Mouse (Mus musculus) heart, embryonic 14.5 days (tissue): ENCODE data around the gene Klhl10. TPM values are rescaled to one million over a fixed set of nuclear protein-coding genes. Genes with fewer than 3 reads are reported as not detected.
A peak's percentile ranks its signal among the peaks of the same experiment; 100 is the strongest.

Experiments used
- ATAC-seq: fragments of 200-750 bp; cut with Nextera tagmentation; 2 replicates; pipeline ENCODE4 v1.8.0; 2017; ENCODE audit warnings: low read depth, moderate TSS enrichment; ENCODE audit not compliant: insufficient number of reproducible peaks, insufficient read depth, low FRiP score
- H3K27ac ChIP-seq, 2 experiments: fragments of 200-500 bp in 1 of 2; fragments of 300-500 bp in 1 of 2; sonication (generic) in 1 of 2; replicated peaks in 1 of 2; 2 replicates each; pipeline ENCODE4 v1.5.1; 2012 to 2014; ENCODE audit warnings: low read depth in 2 of 2, low read length in 2 of 2, control low read depth in 1 of 2, mild to moderate bottlenecking in 1 of 2, mixed read lengths in 1 of 2; ENCODE audit not compliant: control insufficient read depth in 1 of 2, insufficient read depth in 1 of 2
- H3K27me3 ChIP-seq: fragments of 300-500 bp; sonication (generic); 2 replicates; pipeline ENCODE4 v1.6.1; 2014; ENCODE audit warnings: mild to moderate bottlenecking, low read length, control low read depth; ENCODE audit not compliant: control insufficient read depth, insufficient read depth
- H3K36me3 ChIP-seq: fragments of 300-500 bp; sonication (generic); 2 replicates; pipeline ENCODE4 v1.6.1; 2014; ENCODE audit warnings: mild to moderate bottlenecking, control low read depth, low read length, mixed read lengths; ENCODE audit not compliant: control insufficient read depth, insufficient read depth
- H3K4me1 ChIP-seq, 2 experiments: fragments of 200-500 bp in 1 of 2; fragments of 300-500 bp in 1 of 2; sonication (generic) in 1 of 2; 2 replicates each; pipeline ENCODE4 v1.6.1; 2012 to 2014; ENCODE audit warnings: low read length in 2 of 2, control low read depth in 1 of 2, mixed read lengths in 1 of 2; ENCODE audit not compliant: control insufficient read depth in 2 of 2, insufficient read depth in 2 of 2
- H3K4me2 ChIP-seq: fragments of 300-500 bp; sonication (generic); 2 replicates; pipeline ENCODE4 v1.6.1; 2014; ENCODE audit warnings: mild to moderate bottlenecking, low read length
- H3K4me3 ChIP-seq, 2 experiments: fragments of 200-500 bp in 1 of 2; fragments of 300-500 bp in 1 of 2; sonication (generic) in 1 of 2; 2 replicates each; pipeline ENCODE4 v1.5.1; 2012 to 2014; ENCODE audit warnings: low read length in 2 of 2, mild to moderate bottlenecking in 2 of 2, control low read depth in 1 of 2, low read depth in 1 of 2, moderate library complexity in 1 of 2; ENCODE audit not compliant: control insufficient read depth in 1 of 2, insufficient read depth in 1 of 2
- H3K9ac ChIP-seq: fragments of 300-500 bp; sonication (generic); 2 replicates; pipeline ENCODE4 v1.6.1; 2014; ENCODE audit warnings: mild to moderate bottlenecking, low read length
- H3K9me3 ChIP-seq: fragments of 300-500 bp; sonication (generic); 2 replicates; pipeline ENCODE4 v1.6.1; 2016; ENCODE audit warnings: low read length, control low read depth; ENCODE audit not compliant: control insufficient read depth
- whole genome bisulfite sequencing: fragments of 180-500 bp; shearing (Covaris S2); extraction: QIAGEN DNeasy Blood & Tissue Kit; methylation state at CpG from one replicate; pipeline ENCODE4 v1.1.7; 2014; 5-methylcytosine and 5-hydroxymethylcytosine counted together
- polyA plus RNA-seq: library from polyadenylated mRNA; unstranded; fragments of >200 nt; fragmentation: Nextera tagmentation; extraction: Ambion mirVana; gene quantifications from 2 replicates; pipeline ENCODE4 v1.2.1, GENCODE M21; 2014

The Klhl10 gene
- polyA plus RNA-seq, 1 experiment from 2014 or later, result 0.36 TPM

DNA sequence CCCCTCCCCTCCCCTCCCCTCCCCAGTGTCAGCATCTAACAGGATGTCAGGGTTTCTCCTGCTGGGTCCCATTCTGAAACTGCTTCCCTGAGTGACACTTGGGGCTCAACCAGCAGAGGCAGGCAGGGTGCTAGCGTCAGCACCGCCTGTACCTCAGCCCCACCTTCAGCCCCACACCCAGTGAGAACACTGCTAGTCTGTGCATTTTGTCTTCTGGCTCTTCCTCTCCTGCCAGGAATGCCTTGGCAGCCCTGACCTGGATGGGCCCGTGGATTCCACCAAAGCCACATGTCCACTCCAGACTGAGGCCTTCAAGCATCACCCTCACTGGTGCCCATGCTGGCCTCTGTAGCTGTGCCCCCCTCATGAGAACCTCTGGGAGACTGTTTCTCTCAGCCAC, 32.0 kb upstream of the Klhl10 start:
- H3K4me3 ChIP-seq, result no peak overlapping the region
- no peak overlapping the region for H3K9ac ChIP-seq
- H3K4me2 ChIP-seq, result no peak overlapping the region
- no peak for ATAC-seq
- H3K27me3 ChIP-seq, result no peaks in the 10 kb centered on the region
- 76% methylated on average over 3 of the region's 3 CpGs for WGBS
- no peak overlapping the region for H3K27ac ChIP-seq
- H3K4me1 ChIP-seq, result peaks cover 21 to 22% of the 10 kb centered on the region in 2 experiments
- H3K9me3 ChIP-seq, result no peaks in the 10 kb centered on the region
- H3K36me3 ChIP-seq, result peaks cover 51% of the 10 kb centered on the region

DNA sequence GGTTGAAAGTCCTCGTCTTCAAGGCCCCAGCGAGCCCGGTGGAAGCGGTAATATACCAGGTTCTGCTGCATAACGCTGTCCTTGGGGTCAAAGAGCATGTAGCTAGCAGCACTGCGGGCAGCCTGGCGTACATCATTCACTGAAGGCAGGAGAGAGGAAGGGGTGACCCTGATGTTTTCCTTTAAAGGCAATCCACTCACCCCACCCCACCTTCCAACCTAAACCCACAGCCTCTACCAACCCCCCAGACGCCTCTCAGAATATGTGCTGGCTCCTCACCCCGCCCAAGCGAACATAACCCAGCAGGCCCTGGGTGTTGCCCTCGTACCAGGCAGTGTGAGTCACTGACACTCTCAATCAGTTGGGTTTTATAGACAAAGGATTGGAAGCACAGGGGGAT, 30.0 kb upstream of the Klhl10 start:
- no peaks in the 10 kb centered on the region for H3K27me3 ChIP-seq
- H3K4me1 ChIP-seq, result peaks cover 27 to 29% of the 10 kb centered on the region in 2 experiments
- peak overlapping the region; percentile 84 for H3K4me2 ChIP-seq
- peak overlapping the region; percentile 88; the same call in 1 of the 2 replicates for H3K9ac ChIP-seq
- peak overlapping the region; percentile 14 to 31; a peak in 1 of 4 replicates for H3K27ac ChIP-seq
- H3K9me3 ChIP-seq, result no peaks in the 10 kb centered on the region
- no peak for ATAC-seq
- WGBS, result 62% methylated on average over 11 of the region's 11 CpGs
- H3K36me3 ChIP-seq, result peaks cover 51% of the 10 kb centered on the region
- no peak overlapping the region for H3K4me3 ChIP-seq

DNA sequence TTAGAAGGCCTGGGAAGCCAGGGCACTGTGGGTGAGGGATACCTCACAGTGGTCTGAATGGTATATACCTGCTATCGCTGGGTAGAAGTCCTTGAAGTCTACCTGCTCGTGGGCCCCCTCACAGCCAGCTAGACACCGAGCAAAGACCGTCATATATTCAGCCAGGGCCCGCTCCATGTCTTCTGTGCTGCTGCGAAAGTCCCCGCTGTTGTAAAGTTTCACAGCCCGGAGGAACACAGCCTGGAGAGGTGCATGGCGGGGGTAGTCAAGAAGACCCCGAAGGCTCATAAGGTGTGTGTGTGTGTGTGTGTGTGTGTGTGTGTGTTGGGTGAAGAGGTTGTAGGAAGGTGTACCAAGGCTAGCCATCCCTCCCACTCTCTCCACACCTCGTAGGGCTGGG, 28.2 kb upstream of the Klhl10 start:
- H3K9me3 ChIP-seq, result no peaks in the 10 kb centered on the region
- peak overlapping the region; percentile 55 to 78 for H3K4me3 ChIP-seq
- H3K27me3 ChIP-seq, result no peaks in the 10 kb centered on the region
- peak overlapping the region; percentile 93 to 97; a peak in 3 of 4 replicates for H3K27ac ChIP-seq
- peaks cover 42% of the 10 kb centered on the region for H3K36me3 ChIP-seq
- peak overlapping the region; percentile 84 for H3K4me2 ChIP-seq
- peaks cover 28 to 33% of the 10 kb centered on the region in 2 experiments for H3K4me1 ChIP-seq
- WGBS, result 51% methylated on average over 11 of the region's 11 CpGs
- no peak for ATAC-seq
- H3K9ac ChIP-seq, result peak overlapping the region; percentile 88

DNA sequence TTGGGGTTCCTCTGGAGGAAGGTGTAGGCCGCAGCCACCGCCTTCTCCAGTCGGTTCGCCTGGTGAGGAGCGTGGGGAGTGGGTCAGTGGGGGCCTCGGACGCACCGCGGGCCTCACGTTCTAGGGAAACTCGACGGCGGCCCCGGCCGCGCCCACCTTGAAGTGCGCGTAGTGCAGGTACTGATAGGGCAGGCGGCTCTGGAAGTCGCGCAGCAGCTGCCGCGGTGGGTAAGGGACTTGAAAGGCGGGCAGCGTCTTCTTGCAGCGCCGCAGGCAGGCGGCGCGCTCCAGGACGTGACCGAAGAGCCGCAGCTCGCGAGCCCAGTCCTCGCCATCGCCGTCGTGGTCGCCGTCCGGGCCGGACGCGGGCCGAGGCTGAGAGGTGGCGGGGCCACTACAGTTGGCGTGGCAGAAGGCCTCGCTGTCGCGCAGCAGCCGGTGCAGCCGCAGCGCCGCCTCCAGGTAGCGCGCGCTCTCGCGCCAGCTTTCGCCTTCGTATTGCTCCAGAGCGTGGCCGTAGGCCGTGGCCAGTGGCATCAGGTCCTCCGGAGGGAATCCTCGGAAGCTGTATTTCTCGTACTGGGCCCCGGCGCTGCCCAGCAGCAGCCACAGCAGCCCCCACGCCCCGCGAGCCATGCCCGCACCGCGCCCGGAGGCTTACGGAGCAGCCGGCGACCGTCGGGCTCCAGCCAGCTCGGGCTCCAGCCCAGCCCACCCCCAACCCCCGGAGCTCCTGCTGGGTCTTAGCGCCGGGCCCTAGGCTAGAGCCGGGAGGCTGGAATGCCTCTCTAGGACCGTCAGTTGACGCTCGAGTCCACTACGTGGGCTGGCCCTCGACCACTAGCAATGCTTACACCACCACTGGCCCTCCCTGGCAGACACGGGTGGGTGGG, 27.4 kb upstream of the Klhl10 start, which contains the start of gene P3h4:
Gene P3h4, minus strand, starts transcription at position 816 of the 893 bp plus-strand sequence.
- Histone ChIP-seq H3K4me1 (peaks cover 28 to 33% of the 10 kb centered on the region in 2 experiments), H3K9me3 (no peaks in the 10 kb centered on the region), H3K4me2 (peak within 1 kb of the TSS; percentile 84), H3K27me3 (no peaks in the 10 kb centered on the region), H3K4me3 (peak within 1 kb of the TSS; percentile 55 to 78), H3K36me3 (peaks cover 38% of the 10 kb centered on the region), H3K9ac (peak within 1 kb of the TSS; percentile 88), H3K27ac (peak within 1 kb of the TSS; percentile 93 to 97)
- under 1% methylated on average over 92 of the region's 93 CpGs for WGBS
- peak; percentile 93 for ATAC-seq

DNA sequence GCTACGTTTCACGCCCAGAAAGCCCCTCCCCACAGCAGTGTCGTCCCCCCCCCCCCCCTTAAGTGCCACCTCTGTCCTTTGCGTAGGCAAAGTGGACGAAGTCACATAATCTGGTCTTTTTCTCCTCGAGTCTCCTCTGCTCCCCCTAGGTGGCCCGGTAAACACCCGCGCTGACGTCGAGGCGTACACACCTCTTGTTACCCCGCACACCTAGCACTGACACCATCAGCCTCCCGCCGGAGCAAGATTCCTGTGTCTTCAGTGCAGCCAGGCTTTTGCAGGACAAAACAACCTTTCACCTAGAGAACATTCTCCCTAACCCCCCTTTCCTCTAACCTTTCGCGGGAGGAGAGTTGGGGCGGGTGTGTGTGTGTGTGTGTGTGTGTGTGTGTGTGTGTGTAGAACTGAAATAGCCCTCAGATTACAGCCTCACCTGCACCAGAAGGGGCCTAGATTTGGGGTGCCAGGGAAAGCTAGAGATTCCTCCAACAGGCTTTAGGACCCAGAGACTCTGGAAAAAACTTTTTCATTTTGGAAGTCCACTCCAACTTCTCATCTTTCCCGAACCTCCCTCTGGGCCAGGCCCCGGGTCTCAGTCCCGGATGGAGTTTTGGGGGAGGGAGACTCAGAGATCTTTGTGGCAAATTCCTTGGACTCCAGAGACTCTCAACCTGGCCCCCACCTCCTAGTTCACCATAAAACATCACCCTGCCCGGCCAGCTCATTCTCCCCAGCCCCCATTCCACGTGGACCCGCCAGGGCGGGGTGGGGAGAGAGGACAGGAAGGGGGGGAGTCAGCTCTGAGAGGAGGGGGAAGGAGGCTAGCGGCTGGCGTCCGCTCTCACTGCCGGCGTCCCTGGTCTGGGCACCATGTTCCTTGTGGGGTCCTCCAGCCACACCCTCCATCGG, 26.5 kb upstream of the Klhl10 start, which contains the start of gene Fkbp10:
Gene Fkbp10, plus strand, starts transcription at position 784 of the 909 bp plus-strand sequence.
- ATAC-seq, result peak; percentile 45
- no peaks in the 10 kb centered on the region for H3K9me3 ChIP-seq
- WGBS, result under 1% methylated on average over 30 of the region's 31 CpGs
- peak within 1 kb of the TSS; percentile 55 to 78 for H3K4me3 ChIP-seq
- peak within 1 kb of the TSS; percentile 88 for H3K9ac ChIP-seq
- H3K4me1 ChIP-seq, result peaks cover 28 to 33% of the 10 kb centered on the region in 2 experiments
- peak within 1 kb of the TSS; percentile 84 for H3K4me2 ChIP-seq
- H3K36me3 ChIP-seq, result peaks cover 33% of the 10 kb centered on the region
- no peaks in the 10 kb centered on the region for H3K27me3 ChIP-seq
- peak within 1 kb of the TSS; percentile 93 to 97 for H3K27ac ChIP-seq

DNA sequence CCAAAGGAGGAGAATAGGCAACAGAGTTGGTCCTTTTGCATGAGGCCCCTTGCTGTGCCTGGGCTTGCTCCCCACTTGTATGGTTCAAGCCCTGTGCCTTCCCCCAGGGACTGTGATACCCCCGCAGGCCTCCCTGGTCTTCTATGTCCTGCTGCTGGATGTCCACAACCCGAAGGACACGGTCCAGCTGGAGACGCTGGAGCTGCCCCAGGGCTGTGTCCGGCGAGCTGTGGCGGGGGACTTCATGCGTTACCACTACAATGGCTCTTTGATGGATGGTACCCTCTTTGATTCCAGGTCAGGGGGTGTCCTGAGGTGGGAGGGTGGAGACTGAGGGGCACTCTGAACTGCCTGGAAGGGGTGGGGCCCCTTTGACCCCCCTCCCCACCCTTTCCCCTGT, 20.2 kb upstream of the Klhl10 start:
- H3K9ac ChIP-seq, result no peak overlapping the region
- H3K27ac ChIP-seq, result no peak overlapping the region
- H3K36me3 ChIP-seq, result peaks cover 59% of the 10 kb centered on the region
- WGBS, result 88% methylated on average over 8 of the region's 8 CpGs
- no peaks in the 10 kb centered on the region for H3K9me3 ChIP-seq
- peaks cover 8 to 17% of the 10 kb centered on the region in 2 experiments for H3K4me1 ChIP-seq
- no peak for ATAC-seq
- H3K4me2 ChIP-seq, result no peak overlapping the region
- H3K27me3 ChIP-seq, result no peaks in the 10 kb centered on the region
- H3K4me3 ChIP-seq, result no peak overlapping the region

DNA sequence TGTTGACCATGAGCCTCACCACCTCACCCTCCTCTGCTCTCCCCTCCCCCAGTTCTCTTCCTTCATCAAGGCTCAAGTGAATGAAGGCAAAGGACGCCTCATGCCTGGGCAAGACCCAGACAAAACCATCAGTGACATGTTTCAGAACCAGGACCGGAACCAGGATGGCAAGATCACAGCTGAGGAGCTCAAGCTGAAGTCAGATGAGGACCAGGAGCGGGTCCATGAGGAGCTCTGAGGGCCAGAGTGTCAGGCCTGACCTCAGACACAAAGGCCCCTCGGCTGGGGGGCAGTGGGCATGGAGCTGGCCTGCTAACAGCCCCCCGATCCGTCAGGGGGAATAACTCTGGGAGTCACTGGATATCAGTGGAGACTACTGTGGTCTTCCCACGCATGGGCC, 17.9 kb upstream of the Klhl10 start:
- WGBS, result 91% methylated on average over 7 of the region's 7 CpGs
- ATAC-seq, result no peak
- no peak overlapping the region for H3K4me3 ChIP-seq
- H3K4me2 ChIP-seq, result no peak overlapping the region
- H3K27me3 ChIP-seq, result no peaks in the 10 kb centered on the region
- peaks cover 58% of the 10 kb centered on the region for H3K36me3 ChIP-seq
- H3K9ac ChIP-seq, result no peak overlapping the region
- no peaks in the 10 kb centered on the region for H3K9me3 ChIP-seq
- no peak overlapping the region for H3K27ac ChIP-seq
- H3K4me1 ChIP-seq, result peaks cover 13 to 15% of the 10 kb centered on the region in 2 experiments
